10 mouse cellular contexts compared by ENCODE assay signal in the genomic region with DNA sequence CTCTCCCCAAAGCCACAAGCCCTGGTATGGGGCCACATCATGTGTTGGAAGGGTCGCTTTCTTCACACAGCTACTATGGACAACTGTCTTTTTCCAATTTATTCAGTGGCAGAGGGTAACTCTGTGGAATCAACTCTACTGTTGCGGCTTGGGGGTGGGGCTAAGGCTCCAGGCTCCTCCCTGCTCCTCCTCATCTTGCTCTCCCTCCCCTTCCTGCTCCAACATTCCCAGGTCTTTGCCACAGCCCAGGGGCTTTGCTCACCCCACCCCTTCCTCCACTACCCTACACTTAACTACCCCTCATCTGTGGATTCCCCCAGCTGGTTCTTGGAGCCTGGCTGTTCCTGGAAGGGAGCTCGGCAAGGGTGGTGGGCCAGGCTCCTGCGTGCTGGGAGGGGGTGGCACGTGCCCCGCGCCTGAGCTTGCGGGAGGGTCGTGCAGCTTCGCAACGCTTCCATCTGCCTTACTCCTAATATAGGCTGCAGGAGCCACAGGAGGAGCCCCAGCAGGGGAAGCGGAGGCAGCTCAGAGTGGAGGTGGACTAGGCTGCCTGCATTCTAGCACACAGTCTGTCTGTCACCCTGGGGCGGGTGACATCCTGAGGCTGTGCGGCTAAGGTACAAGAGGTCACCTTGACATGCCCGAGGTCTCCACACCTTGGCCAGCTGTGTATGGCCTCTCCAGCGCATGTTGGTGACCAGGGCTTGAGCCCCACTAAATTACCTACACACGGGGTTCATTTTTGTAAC.
DNase-seq lines count a peak whose midpoint lies in the region; ATAC-seq and TF ChIP-seq lines count a peak whose summit lies in the region.
"Had no signal": no experiment of that assay in that cellular context is flagged by ENCODE, and none has a peak within 500 bp of the region (broad histone marks: within the 10 kb centered on the region; RNA-seq: fewer than 3 reads in every experiment).

No protein-coding gene starts in this region.

- 0 out of 2 replicates have a peak, but pooled peaks cover 4% of the 10 kb centered on the region for H3K27me3 ChIP-seq in heart, postnatal 0 days (ENCODE audit: control insufficient read depth, insufficient read depth, low read length)
- H3K27me3 ChIP-seq in midbrain, embryonic 13.5 days: no peaks in the 10 kb centered on the region
- no peaks in the 10 kb centered on the region for H3K27me3 ChIP-seq in midbrain, embryonic 16.5 days (ENCODE audit: control insufficient read depth, insufficient read depth, low read depth, low read length)

- no peak overlapping the region for H3K27ac ChIP-seq in heart, postnatal 0 days (ENCODE audit: low read depth)
- no peak overlapping the region for H3K27ac ChIP-seq in midbrain, embryonic 13.5 days
- H3K27ac ChIP-seq in midbrain, embryonic 16.5 days (ENCODE audit: low read length): no peak overlapping the region

- TF ChIP-seq EP300 in heart, postnatal 0 days (IDR thresholded peaks at IDR 0.05; ENCODE audit: low read depth): no peak

- 34% methylated on average over 17 of the region's 17 CpGs for WGBS in heart, postnatal 0 days
- 44% methylated on average over 17 of the region's 17 CpGs for WGBS in midbrain, embryonic 13.5 days
- 43% methylated on average over 17 of the region's 17 CpGs for WGBS in midbrain, embryonic 16.5 days

- ATAC-seq in heart, postnatal 0 days (ENCODE audit: insufficient read depth, low read depth): no peak
- ATAC-seq in midbrain, embryonic 13.5 days: peak; percentile 45
- ATAC-seq in midbrain, embryonic 16.5 days: no peak

- H3K9me3 ChIP-seq in heart, postnatal 0 days (replicated peaks; ENCODE audit: control insufficient read depth, low read length): no peaks in the 10 kb centered on the region
- no peaks in the 10 kb centered on the region for H3K9me3 ChIP-seq in midbrain, embryonic 13.5 days
- no peaks in the 10 kb centered on the region for H3K9me3 ChIP-seq in midbrain, embryonic 16.5 days (replicated peaks; ENCODE audit: control insufficient read depth, low read length, poor library complexity, severe bottlenecking)

- H3K4me3 ChIP-seq in heart, postnatal 0 days (ENCODE audit: low read depth, low read length): no peak overlapping the region
- no peak overlapping the region for H3K4me3 ChIP-seq in midbrain, embryonic 13.5 days (replicated peaks)
- H3K4me3 ChIP-seq in midbrain, embryonic 16.5 days (ENCODE audit: low read depth, low read length): no peak overlapping the region
- H3K4me3 ChIP-seq: myocyte had no signal

- 0 out of 2 replicates have a peak overlapping the region, but pooled peaks have one; percentile 23 for H3K9ac ChIP-seq in heart, postnatal 0 days (replicated peaks; ENCODE audit: low read depth, low read length)
- no peak overlapping the region; the same call in 1 of the 2 replicates for H3K9ac ChIP-seq in midbrain, embryonic 13.5 days (replicated peaks)
- H3K9ac ChIP-seq in midbrain, embryonic 16.5 days (ENCODE audit: low read depth, low read length): no peak overlapping the region
- H3K9ac ChIP-seq: lung, embryonic 14.5 days had no signal

- H3K36me3 ChIP-seq in heart, postnatal 0 days (replicated peaks; ENCODE audit: control insufficient read depth, insufficient read depth, low read length): no peaks in the 10 kb centered on the region
- no peaks in the 10 kb centered on the region for H3K36me3 ChIP-seq in midbrain, embryonic 13.5 days
- H3K36me3 ChIP-seq in midbrain, embryonic 16.5 days (ENCODE audit: control insufficient read depth, insufficient read depth, low read length): no peaks in the 10 kb centered on the region

- H3K4me1 ChIP-seq in heart, postnatal 0 days (ENCODE audit: control insufficient read depth, insufficient read depth): no peaks in the 10 kb centered on the region
- peaks cover 38% of the 10 kb centered on the region for H3K4me1 ChIP-seq in midbrain, embryonic 13.5 days (replicated peaks)
- H3K4me1 ChIP-seq in midbrain, embryonic 16.5 days (ENCODE audit: control insufficient read depth, insufficient read depth, low read length): peaks cover 12% of the 10 kb centered on the region

- intact Hi-C loops in left cerebral cortex, postnatal 36 days (cut with DNase I): no loop called here

- no peak for TF ChIP-seq CTCF in heart, postnatal 0 days (IDR thresholded peaks at IDR 0.05; ENCODE audit: low read depth)

- no peak for DNase-seq in heart, postnatal 0 days (ENCODE audit: low spot score)
- DNase-seq in heart, adult 11 months: no peak
- DNase-seq in left cerebral cortex, postnatal 36 days (ENCODE audit: low spot score in 2 of 2): peak; percentile 31 to 44
- DNase-seq in gastrocnemius, postnatal 4 days (ENCODE audit: low spot score in 2 of 2): no peak
- no peak for DNase-seq in lung, postnatal 25 days (ENCODE audit: low spot score)
- DNase-seq: cerebellum, adult 18-20 months had no signal

- no peak overlapping the region for H3K4me2 ChIP-seq in heart, postnatal 0 days (ENCODE audit: low read depth, low read length)
- H3K4me2 ChIP-seq in midbrain, embryonic 13.5 days (replicated peaks): no peak overlapping the region
- H3K4me2 ChIP-seq in midbrain, embryonic 16.5 days (ENCODE audit: low read length): no peak overlapping the region
- H3K4me2 ChIP-seq: lung, embryonic 14.5 days had no signal

Comparison
In these comparisons a context has a peak if more than half of its experiments do, and no peak if none do; other contexts are left out.
1. DNase-seq: peak in left cerebral cortex, postnatal 36 days (2 of 2); none in heart, postnatal 0 days (single experiment), heart, adult 11 months (single experiment), gastrocnemius, postnatal 4 days (0 of 2) and lung, postnatal 25 days (single experiment).